Mouse (Mus musculus): ENCODE results near the gene Cox4i2. TPM values are rescaled to one million over a fixed set of nuclear protein-coding genes. Genes with fewer than 3 reads are reported as not detected.
A peak's percentile ranks its signal among the peaks of the same experiment; 100 is the strongest.

Cox4i2 gene
- polyA plus RNA-seq, 1 experiment from 2014 or later, result 4.2 TPM

DNA sequence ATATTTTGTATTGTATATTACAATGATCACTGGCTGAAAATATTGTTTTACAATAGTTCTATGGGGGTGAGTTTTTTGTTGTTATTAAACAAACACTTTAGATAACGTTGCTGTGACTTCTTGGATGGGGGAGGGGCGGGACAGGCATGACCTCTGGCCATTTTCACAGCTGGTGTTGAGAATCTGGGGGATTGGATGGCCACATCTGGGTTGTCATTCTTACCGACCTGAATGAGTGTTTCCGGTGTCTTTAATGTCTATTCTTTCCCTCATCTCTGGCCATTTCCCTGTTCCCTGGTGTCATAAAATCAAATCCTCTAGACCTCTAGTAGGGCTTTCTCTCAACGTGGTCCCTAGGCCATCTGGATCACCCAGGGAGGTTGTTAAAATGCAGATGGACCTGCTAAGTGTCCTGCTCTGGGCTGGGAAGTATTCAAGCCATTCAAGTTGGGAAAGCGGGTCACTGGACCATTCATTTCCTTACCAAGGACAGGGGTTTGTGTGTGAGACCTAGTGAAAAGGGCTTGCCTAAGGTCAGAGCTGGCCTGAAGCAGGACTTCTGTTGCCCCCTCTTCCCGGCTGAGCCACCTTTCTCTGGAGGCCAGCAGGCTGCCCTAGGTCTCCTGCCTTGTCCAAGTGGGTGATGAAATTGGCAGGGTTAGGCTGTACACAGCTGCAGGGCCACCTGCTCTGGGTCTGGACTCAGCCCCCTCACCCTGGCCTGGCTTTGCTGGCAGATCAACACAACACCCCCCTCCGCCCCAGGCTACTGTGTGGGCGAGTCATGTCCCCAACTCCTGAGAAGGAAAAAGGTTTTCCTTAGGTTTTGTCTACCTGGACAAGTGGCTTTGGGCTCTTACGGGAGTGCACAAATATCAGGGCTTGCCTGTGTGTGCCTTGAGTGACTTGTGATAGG is 16.4 kb upstream of the Cox4i2 start:
- Histone ChIP-seq H3K27ac (replicated peaks) (peak overlapping the region; percentile 90), H3K4me1 (peaks cover 96% of the 10 kb centered on the region), H3K9me3 (replicated peaks) (no peaks in the 10 kb centered on the region), H3K4me3 (peak overlapping the region; percentile 64), H3K36me3 (0 out of 2 replicates have a peak, but pooled peaks cover 4% of the 10 kb centered on the region), H3K27me3 (ENCODE audit: low read depth, poor library complexity, severe bottlenecking) (peaks cover 12% of the 10 kb centered on the region; the same call in 1 of the 2 replicates)
- WGBS, result 12% methylated on average over 10 of the region's 10 CpGs
- peak; percentile 46 for DNase-seq (ENCODE audit: low spot score)

DNA sequence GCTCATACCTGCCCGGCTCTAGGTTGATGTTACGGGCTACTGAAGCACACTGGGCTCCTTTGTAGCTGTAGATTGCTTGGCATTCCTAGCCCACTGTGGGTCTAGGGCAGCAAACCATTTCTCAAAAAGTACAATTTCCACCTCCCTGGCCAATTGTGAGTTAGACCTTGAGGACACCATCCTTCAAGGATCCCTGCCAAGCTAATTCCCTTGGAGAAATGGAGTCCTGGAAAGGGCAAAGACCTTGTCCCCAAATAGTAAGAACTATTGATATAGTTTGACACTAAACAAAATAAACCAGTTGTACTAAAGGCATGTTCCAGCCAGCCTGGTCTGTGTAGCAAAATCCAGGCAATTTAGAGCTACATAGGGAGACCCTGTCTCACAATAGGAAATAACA is 15.6 kb upstream of the Cox4i2 start:
- Histone ChIP-seq H3K36me3 (0 out of 2 replicates have a peak, but pooled peaks cover 4% of the 10 kb centered on the region), H3K4me1 (peaks cover 90% of the 10 kb centered on the region), H3K27ac (replicated peaks) (peak overlapping the region; percentile 90), H3K4me3 (peak overlapping the region; percentile 64), H3K9me3 (replicated peaks) (no peaks in the 10 kb centered on the region), H3K27me3 (ENCODE audit: low read depth, poor library complexity, severe bottlenecking) (peaks cover 12% of the 10 kb centered on the region; the same call in 1 of the 2 replicates)
- no peak for DNase-seq (ENCODE audit: low spot score)
- WGBS, result 65% methylated on average over 2 of the region's 2 CpGs

DNA sequence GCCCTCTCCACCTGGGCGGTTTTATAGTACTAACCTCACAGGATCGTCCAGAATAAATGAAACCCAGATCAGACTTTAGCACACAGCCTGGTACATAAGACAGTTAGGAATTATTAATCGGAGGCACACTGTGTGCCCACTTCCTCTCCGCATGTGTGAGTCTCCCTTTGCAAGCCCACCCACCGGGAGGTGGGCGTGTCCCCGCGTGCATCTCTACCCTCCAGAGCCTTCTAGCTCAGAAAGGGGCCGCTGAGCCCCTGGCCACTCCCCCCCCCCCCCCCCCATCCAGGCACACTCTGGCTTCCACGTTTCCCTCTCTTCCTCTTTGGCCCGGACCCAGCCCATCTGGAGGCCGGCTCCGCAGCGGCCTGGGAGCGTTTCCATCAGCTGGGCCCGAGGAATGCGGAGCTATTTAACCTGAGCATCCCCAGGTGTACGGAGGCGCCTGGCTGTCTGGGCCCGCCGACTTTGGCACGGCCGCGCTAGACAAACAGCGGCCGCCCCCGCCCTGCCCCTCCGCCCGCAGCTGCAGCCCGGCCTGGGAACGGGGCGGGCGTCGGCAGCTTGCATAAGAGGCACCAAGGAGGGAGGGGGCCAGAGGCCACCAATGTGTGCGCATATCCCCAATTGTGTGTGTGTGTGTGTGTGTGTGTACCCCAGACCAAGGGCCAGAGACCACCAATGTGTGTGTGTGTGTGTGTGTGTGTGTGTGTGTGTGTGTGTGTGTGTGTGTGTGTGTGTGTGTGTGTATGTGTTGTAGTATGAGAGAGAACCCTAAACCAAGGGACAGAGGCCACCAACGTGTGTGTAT is 14.7 kb upstream of the Cox4i2 start:
- under 1% methylated on average over 36 of the region's 36 CpGs for WGBS
- peak overlapping the region; percentile 90 for H3K27ac ChIP-seq (replicated peaks)
- H3K4me1 ChIP-seq, result peaks cover 82% of the 10 kb centered on the region

DNA sequence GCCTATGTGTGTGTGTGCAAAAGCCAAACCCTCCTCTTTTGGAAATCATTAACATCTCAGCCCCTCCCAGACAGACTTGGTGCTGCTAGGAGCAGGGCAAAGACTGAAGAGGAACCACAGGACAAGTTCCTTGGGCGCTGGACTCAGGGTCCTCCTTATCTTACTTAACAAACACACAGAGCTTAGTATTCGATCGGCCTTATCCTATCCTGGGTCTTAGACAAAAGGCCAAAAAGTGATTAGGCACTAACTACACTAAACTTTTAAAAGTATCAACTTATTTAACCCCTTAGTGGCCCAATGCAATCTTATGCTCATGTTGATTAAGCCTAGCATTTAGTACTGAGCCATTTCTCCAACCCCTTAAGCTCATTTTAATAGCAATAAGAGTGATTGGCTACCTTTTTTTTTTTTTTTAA is 14.1 kb upstream of the Cox4i2 start:
- 13% methylated on average over 3 of the region's 3 CpGs for WGBS
- Histone ChIP-seq H3K9me3 (replicated peaks) (no peaks in the 10 kb centered on the region), H3K27me3 (ENCODE audit: low read depth, poor library complexity, severe bottlenecking) (peaks cover 8% of the 10 kb centered on the region; the same call in 1 of the 2 replicates), H3K4me3 (peak overlapping the region; percentile 64), H3K4me1 (peaks cover 75% of the 10 kb centered on the region), H3K27ac (replicated peaks) (peak overlapping the region; percentile 90), H3K36me3 (0 out of 2 replicates have a peak, but pooled peaks cover 4% of the 10 kb centered on the region)
- no peak for DNase-seq (ENCODE audit: low spot score)

More for the DNA sequence above, 14.7 kb upstream of the Cox4i2 start:
- Histone ChIP-seq H3K4me3 (peak overlapping the region; percentile 64), H3K36me3 (0 out of 2 replicates have a peak, but pooled peaks cover 4% of the 10 kb centered on the region), H3K27me3 (ENCODE audit: low read depth, poor library complexity, severe bottlenecking) (peaks cover 9% of the 10 kb centered on the region; the same call in 1 of the 2 replicates), H3K9me3 (replicated peaks) (no peaks in the 10 kb centered on the region)
- DNase-seq (ENCODE audit: low spot score), result peak; percentile 73

DNA sequence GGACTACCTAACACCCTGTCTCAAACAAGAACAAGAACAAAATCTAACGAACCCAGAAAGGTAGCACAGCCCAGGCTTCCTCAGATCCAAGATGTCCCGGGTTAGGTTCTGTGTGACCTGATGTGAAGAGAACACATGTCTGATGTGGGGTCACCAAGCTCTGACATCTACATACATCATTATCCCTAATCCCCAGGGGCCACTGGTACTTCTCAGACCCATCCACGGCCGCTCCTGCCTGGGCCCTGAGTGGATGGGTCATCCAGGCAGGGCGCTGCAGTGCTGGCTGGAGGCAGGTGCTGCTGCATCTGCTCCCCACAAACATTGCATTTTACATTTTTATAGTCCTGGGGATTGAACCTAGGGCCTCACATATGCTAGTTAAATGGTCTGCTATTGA is 13.5 kb upstream of the Cox4i2 start:
- H3K27ac ChIP-seq (replicated peaks), result 0 out of 2 replicates have a peak overlapping the region, but pooled peaks have one; percentile 90
- H3K36me3 ChIP-seq, result 0 out of 2 replicates have a peak, but pooled peaks cover 4% of the 10 kb centered on the region
- WGBS, result 70% methylated on average over 5 of the region's 5 CpGs
- no peaks in the 10 kb centered on the region for H3K9me3 ChIP-seq (replicated peaks)
- peaks cover 8% of the 10 kb centered on the region; the same call in 1 of the 2 replicates for H3K27me3 ChIP-seq (ENCODE audit: low read depth, poor library complexity, severe bottlenecking)
- H3K4me1 ChIP-seq, result peaks cover 69% of the 10 kb centered on the region
- no peak for DNase-seq (ENCODE audit: low spot score)
- no peak overlapping the region for H3K4me3 ChIP-seq

DNA sequence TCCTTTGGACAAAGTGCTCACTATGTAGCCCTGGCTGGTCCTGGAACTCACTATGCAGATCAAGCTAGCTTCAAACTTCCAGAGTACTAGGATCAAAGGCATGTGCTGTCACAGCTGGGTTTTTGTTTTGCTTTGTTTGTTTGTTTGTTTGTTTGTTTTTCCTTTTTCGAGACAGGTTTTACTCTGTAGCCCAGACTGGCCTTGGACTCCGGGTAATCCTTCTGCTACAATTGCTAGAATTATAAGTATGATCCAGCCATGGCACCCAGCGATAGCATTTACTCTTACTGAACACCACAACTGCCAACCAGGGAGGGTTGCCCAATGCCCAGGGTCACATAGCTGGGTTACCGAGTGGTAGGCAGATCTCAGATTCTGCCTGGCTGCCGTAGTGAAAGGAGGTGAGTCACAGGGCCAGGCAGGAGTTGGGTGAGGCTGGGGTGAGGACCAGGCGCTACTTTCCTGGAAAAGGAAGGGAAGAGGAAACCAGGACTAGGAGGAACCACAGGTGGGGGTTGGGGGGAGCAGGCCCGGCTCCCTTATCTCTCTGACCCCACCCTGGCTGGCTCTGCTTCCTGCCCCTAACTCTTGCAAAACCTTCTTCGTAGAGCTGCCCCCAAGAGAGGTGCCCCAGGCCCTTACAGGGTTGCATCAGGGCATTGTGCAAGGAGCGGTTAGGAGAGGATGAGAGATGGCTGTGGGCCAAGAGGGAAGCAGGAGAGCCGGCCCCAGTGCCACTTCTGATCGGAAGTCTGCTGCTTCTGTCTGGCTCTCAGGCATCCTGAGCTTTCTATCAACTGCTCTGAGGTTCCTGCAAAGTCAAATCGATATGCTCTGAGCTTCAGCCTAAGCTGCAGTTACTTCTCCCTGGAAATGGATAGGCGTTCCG is 12.6 kb upstream of the Cox4i2 start:
- Histone ChIP-seq H3K4me1 (peaks cover 60% of the 10 kb centered on the region), H3K36me3 (0 out of 2 replicates have a peak, but pooled peaks cover 4% of the 10 kb centered on the region), H3K27ac (replicated peaks) (peak overlapping the region; percentile 81), H3K27me3 (ENCODE audit: low read depth, poor library complexity, severe bottlenecking) (peaks cover 8% of the 10 kb centered on the region; the same call in 1 of the 2 replicates), H3K4me3 (no peak overlapping the region), H3K9me3 (replicated peaks) (no peaks in the 10 kb centered on the region)
- peak; percentile 25 for DNase-seq (ENCODE audit: low spot score)
- WGBS, result 64% methylated on average over 14 of the region's 14 CpGs

DNA sequence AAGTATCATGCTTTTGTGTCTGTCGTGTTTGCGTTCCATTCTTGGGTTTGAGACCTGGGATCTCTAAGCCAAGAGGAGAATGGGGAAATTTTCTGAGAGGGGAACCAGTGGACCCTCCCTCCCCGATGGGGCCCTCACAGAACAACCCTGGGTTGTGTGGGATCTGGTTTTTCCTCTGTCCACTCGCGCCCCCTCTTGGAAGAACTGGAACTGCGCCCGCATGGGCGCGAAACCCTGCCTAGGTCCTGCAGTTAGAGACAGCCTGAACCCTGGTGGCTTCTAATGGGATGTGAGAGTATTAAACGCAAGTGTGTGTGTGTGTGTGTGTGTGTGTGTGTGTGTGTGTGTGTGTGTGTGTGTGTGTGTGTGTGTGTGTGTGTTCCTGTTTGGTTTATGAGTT is 11.5 kb upstream of the Cox4i2 start:
- no peak overlapping the region for H3K4me3 ChIP-seq
- H3K36me3 ChIP-seq, result 0 out of 2 replicates have a peak, but pooled peaks cover 4% of the 10 kb centered on the region
- peaks cover 50% of the 10 kb centered on the region for H3K4me1 ChIP-seq
- H3K27me3 ChIP-seq (ENCODE audit: low read depth, poor library complexity, severe bottlenecking), result peaks cover 8% of the 10 kb centered on the region; the same call in 1 of the 2 replicates
- H3K9me3 ChIP-seq (replicated peaks), result no peaks in the 10 kb centered on the region
- WGBS, result 32% methylated on average over 10 of the region's 10 CpGs
- peak overlapping the region; percentile 81 for H3K27ac ChIP-seq (replicated peaks)
- DNase-seq (ENCODE audit: low spot score), result peak; percentile 83

DNA sequence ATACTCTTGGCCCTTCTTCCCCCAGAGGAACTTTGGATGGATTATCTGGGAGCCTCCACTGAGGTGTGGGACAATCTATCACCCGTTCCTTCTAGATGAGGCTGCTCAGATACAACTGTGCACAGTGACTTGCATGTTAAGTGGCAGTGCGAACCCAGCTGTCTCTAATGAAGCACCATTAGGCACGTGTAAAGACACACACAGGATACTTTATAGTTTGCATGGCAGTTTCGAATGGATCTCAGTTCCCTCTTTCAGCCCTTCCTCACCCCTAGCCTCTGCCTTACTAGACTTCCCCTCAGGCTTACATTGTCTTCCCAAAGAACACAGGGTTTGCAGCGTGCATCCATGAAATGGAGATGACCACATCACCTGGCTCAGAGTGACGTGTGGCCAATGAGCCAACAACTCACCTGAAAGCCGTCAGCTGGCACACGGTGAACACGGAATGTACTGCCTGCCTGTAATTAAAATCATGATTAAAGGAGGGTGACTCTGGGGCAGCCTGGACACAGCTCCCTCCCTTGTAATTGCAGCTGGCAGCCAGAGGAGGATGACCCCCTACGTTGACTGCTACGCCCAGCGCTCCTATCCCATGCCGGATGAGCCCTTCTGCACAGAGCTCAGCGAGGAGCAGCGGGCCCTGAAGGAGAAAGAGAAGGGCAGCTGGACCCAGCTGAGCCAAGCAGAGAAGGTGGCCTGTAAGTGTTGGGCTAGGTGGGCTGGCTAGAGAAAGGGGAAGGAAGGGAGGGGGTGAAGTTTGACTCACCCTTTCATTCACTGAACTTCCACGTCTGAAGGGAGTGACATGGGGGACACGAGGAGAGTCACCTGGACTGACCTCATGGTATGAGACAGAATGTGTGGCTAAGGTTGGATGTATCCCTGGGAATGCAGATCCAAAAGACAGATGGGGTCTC is 2.8 kb downstream of the Cox4i2 start:
- H3K27ac ChIP-seq (replicated peaks), result no peak overlapping the region
- 72% methylated on average over 17 of the region's 17 CpGs for WGBS
- DNase-seq (ENCODE audit: low spot score), result no peak
- H3K27me3 ChIP-seq (ENCODE audit: low read depth, poor library complexity, severe bottlenecking), result peaks cover 41% of the 10 kb centered on the region
- no peak overlapping the region for H3K4me3 ChIP-seq
- H3K36me3 ChIP-seq, result no peaks in the 10 kb centered on the region
- H3K4me1 ChIP-seq, result peaks cover 20% of the 10 kb centered on the region
- H3K9me3 ChIP-seq (replicated peaks), result no peaks in the 10 kb centered on the region

DNA sequence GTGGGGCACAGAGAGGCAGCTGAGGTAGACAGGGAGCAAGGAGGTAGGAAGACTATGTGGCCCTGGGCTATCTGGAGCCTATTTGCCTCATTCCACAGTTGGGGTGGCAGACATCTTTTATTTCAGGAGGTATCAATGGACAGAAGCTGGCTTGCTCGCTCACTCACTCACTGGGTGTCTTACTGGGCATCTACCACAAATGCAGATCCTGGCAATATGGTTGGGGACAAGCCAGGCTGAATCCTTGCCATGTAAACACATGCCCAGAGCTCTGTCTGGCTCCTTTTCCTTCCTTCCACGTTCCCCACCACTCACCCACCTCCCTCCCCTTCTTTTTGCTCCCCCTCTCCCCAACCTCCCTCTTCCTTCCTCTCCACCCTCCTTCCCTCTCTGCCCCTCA is 3.5 kb downstream of the Cox4i2 start:
- DNase-seq (ENCODE audit: low spot score), result no peak
- Histone ChIP-seq H3K27me3 (ENCODE audit: low read depth, poor library complexity, severe bottlenecking) (peaks cover 41% of the 10 kb centered on the region), H3K27ac (replicated peaks) (no peak overlapping the region), H3K9me3 (replicated peaks) (no peaks in the 10 kb centered on the region), H3K36me3 (no peaks in the 10 kb centered on the region), H3K4me3 (no peak overlapping the region), H3K4me1 (peaks cover 20% of the 10 kb centered on the region)
- 66% methylated on average over 2 of the region's 2 CpGs for WGBS

DNA sequence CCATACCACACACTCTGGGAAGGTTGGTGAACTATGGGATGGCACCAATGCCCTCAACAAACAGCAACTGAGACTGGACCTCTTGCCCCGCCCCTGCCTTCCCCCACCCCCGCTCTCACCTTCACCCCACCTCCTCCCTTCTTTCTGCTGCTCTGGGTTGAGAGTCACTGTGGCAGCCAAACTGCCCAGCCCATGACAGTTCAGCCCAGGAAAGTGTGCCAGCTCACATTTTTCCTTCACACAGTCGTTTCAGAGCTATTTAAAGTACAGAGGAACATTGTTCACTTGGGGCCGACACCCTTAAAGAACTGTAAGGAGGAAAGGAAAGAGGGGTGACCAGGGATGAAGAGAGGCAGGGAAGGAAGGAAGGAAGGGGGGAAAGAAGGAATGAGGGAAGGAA is 4.4 kb downstream of the Cox4i2 start:
- no peak for DNase-seq (ENCODE audit: low spot score)
- Histone ChIP-seq H3K27me3 (ENCODE audit: low read depth, poor library complexity, severe bottlenecking) (peaks cover 37% of the 10 kb centered on the region), H3K9me3 (replicated peaks) (no peaks in the 10 kb centered on the region), H3K4me3 (no peak overlapping the region), H3K27ac (replicated peaks) (no peak overlapping the region), H3K36me3 (no peaks in the 10 kb centered on the region), H3K4me1 (peaks cover 20% of the 10 kb centered on the region)
- 66% methylated on average over 4 of the region's 4 CpGs for WGBS

DNA sequence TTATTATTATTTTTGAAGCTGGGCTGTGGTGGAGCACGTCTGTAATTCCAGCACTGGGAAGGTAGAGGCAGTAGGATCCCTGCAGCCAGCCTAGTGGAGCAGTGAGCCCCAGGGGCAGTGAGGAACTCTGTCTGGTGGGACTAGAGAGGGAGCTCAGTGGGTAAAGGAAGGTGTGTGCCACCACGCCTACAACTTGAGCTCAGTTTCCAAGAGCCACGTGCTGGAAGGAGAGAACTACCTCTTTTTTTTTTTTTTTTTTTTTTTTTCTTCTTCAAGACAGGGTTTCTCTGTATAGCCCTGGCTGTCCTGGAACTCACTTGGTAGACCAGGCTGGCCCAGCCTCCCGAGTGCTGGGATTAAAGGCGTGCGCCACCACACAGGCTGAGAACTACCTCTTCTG is 9.3 kb downstream of the Cox4i2 start:
- no peak for DNase-seq (ENCODE audit: low spot score)
- Histone ChIP-seq H3K27ac (replicated peaks) (no peak overlapping the region), H3K27me3 (ENCODE audit: low read depth, poor library complexity, severe bottlenecking) (no peaks in the 10 kb centered on the region), H3K36me3 (no peaks in the 10 kb centered on the region), H3K9me3 (replicated peaks) (no peaks in the 10 kb centered on the region), H3K4me1 (peaks cover 31% of the 10 kb centered on the region), H3K4me3 (no peak overlapping the region)
- 73% methylated on average over 6 of the region's 6 CpGs for WGBS
